Mouse (Mus musculus) liver, postnatal 0 days (tissue): ENCODE results near the gene Tns1. TPM values are rescaled to one million over a fixed set of nuclear protein-coding genes. Genes with fewer than 3 reads are reported as not detected.

Source experiments
- ATAC-seq: fragments of 200-750 bp; cut with Nextera tagmentation; 2 replicates; pipeline ENCODE4 v1.8.0; 2017; ENCODE audit warnings: mild to moderate bottlenecking, moderate library complexity
- DNase-seq: peaks from one replicate; pipeline ENCODE4 v3.0.0-alpha.2; 2016
- H3K27ac ChIP-seq: fragments of 300-500 bp; sonication (generic); 2 replicates; pipeline ENCODE4 v1.5.1; 2014; ENCODE audit warnings: antibody characterized with exemption, moderate library complexity, mild to moderate bottlenecking, low read depth
- H3K27me3 ChIP-seq: fragments of 300-500 bp; sonication (generic); 2 replicates; pipeline ENCODE4 v1.6.1; 2014; ENCODE audit warnings: low read length, control low read depth, mixed read lengths; ENCODE audit not compliant: insufficient read depth
- H3K36me3 ChIP-seq: fragments of 300-500 bp; sonication (generic); replicated peaks from 2 replicates; pipeline ENCODE4 v1.6.1; 2014; ENCODE audit warnings: mild to moderate bottlenecking, control low read depth, low read length, moderate library complexity, mixed read lengths; ENCODE audit not compliant: insufficient read depth
- H3K4me1 ChIP-seq: fragments of 300-500 bp; sonication (generic); 2 replicates; pipeline ENCODE4 v1.6.1; 2014; ENCODE audit warnings: antibody characterized with exemption, mild to moderate bottlenecking, control low read depth; ENCODE audit not compliant: insufficient read depth
- H3K4me2 ChIP-seq: fragments of 300-500 bp; sonication (generic); 2 replicates; pipeline ENCODE4 v1.6.1; 2014; ENCODE audit warnings: low read depth, mild to moderate bottlenecking, low read length, moderate library complexity, mixed read lengths
- H3K4me3 ChIP-seq: fragments of 300-500 bp; sonication (generic); 2 replicates; pipeline ENCODE4 v1.5.1; 2014; ENCODE audit warnings: low read depth, low read length
- H3K9ac ChIP-seq: fragments of 300-500 bp; sonication (generic); replicated peaks from 2 replicates; pipeline ENCODE4 v1.6.1; 2014; ENCODE audit warnings: mild to moderate bottlenecking, moderate library complexity
- H3K9me3 ChIP-seq: fragments of 300-500 bp; sonication (generic); 2 replicates; pipeline ENCODE4 v1.6.1; 2016; ENCODE audit warnings: mild to moderate bottlenecking, control low read depth, low read length, mixed read lengths
- CTCF ChIP-seq: sonication (generic); IDR thresholded peaks from 2 replicates; pipeline ENCODE4 v1.5.1; 2016; ENCODE audit warnings: antibody characterized with exemption, low read depth
- EP300 ChIP-seq: IDR thresholded peaks from 2 replicates; pipeline ENCODE4 v1.6.1; 2016; ENCODE audit warnings: antibody characterized with exemption, low read depth, mild to moderate bottlenecking
- WGBS: fragments of 180-500 bp; shearing (Covaris S2); extraction: QIAGEN DNeasy Blood & Tissue Kit; methylation state at CpG from one replicate; pipeline ENCODE4 v1.1.7; 2014; ENCODE audit not compliant: insufficient replicate concordance; 5-methylcytosine and 5-hydroxymethylcytosine counted together
- polyA plus RNA-seq: library from polyadenylated mRNA; unstranded; fragments of >200 nt; fragmentation: Nextera tagmentation; extraction: Ambion mirVana; gene quantifications from 2 replicates; pipeline ENCODE4 v1.2.1, GENCODE M21; 2015

Gene Tns1
- polyA plus RNA-seq, 1 experiment from 2014 or later, result 12.1 TPM

DNA sequence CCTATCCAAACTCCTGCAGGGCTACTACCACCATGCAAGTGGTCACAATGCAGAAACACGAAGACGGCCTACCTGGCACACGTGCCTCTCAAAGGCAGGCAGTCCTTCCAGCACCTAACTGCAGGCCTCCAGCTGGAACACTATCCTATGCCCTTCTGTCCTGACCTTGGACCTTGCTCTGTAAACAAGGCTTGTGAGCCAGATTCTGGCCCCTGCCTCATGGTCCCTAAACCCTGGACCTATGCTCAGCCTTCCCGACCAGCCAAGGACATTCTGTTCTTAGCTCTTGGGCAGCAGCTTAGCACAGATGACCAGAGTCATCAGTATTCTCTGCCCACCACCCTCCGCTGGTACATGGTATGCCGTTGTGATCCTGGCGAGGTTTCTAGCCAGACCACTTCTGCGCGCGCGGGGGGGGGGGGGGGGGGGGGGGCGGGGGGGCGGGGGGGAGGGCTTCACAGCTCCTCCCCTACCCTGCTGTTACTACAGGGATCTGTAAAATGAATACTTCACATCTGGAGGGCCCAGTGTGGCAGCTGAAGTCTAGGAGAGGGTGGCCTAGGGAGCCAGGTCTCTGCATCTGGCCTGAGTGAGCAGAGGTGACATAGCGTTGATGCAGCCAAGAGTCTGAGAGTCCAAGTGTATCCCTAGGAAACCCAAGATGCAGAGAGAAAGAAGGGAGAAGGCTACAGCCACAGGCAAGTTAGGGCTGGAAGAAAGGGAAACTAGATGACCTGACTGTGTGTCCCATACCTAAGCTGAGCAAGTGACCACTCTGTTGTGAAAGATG, 109.5 kb downstream of the Tns1 start:
- no peaks in the 10 kb centered on the region for H3K36me3 ChIP-seq
- no peak overlapping the region for H3K4me3 ChIP-seq
- peak overlapping the region; percentile 94 for H3K27ac ChIP-seq
- peaks cover 4% of the 10 kb centered on the region; the same call in 1 of the 2 replicates for H3K9me3 ChIP-seq
- no peak for TF ChIP-seq CTCF
- TF ChIP-seq EP300, result peak; percentile 80
- H3K4me2 ChIP-seq, result 0 out of 2 replicates have a peak overlapping the region, but pooled peaks have one; percentile 13
- H3K4me1 ChIP-seq, result peaks cover 34% of the 10 kb centered on the region
- WGBS, result 71% methylated on average over 8 of the region's 14 CpGs
- DNase-seq (peak; percentile 67), ATAC-seq (peak; percentile 85)
- H3K27me3 ChIP-seq, result no peaks in the 10 kb centered on the region
- H3K9ac ChIP-seq, result peak overlapping the region; percentile 57; the same call in 1 of the 2 replicates

DNA sequence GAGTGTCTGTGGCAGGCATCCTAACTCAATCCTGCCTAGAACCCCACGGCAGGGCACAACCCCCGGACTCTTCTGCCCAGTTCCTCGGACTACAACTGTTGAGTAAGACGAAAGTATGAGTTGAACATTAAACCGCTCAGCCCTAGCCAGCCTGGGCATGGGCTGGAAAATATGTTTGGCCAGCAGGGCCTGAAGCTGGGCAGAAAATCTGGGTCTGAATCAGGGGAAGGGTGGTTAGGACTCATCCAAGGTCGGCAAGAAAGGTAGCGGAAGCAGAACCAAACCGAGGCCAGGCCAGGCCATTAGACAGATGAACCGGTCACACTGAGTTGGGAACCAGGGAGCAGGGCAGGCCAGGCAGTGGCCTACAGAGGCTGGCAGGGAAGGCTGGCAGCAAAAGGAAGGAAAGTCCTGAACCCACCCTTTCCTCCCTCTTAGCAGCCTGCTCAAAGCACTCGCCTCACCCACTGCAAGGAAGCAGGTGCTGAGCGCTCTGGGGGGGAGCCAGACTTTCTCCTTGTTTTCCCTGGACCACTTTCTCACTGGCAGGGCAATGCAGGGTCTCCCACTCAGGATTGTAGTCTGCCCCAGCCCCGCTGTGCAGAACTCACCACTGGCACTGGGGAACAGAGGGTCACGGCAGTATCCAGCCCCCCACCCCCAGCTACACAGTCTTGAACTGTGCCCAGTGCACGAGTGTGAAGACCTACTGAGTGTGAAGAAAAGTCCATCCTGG, 110.8 kb downstream of the Tns1 start:
- Histone ChIP-seq H3K4me3 (0 out of 2 replicates have a peak overlapping the region, but pooled peaks have one; percentile 8), H3K4me2 (peak overlapping the region; percentile 49), H3K9ac (peak overlapping the region; percentile 57), H3K27me3 (no peaks in the 10 kb centered on the region), H3K27ac (peak overlapping the region; percentile 94), H3K9me3 (peaks cover 4% of the 10 kb centered on the region; the same call in 1 of the 2 replicates), H3K36me3 (no peaks in the 10 kb centered on the region), H3K4me1 (peaks cover 47% of the 10 kb centered on the region)
- peak; percentile 79 for ATAC-seq
- TF ChIP-seq CTCF (no peak), EP300 (peak; percentile 25; the same call in 1 of the 2 replicates)
- WGBS, result 61% methylated on average over 14 of the region's 14 CpGs
- peak; percentile 51 for DNase-seq

- H3K4me2 ChIP-seq, result peak overlapping the region; percentile 49
- H3K4me1 ChIP-seq, result peaks cover 55% of the 10 kb centered on the region
- no peak for DNase-seq
- no peak for TF ChIP-seq EP300
- no peak for TF ChIP-seq CTCF
- no peak for ATAC-seq
- no peaks in the 10 kb centered on the region for H3K36me3 ChIP-seq
- 77% methylated on average over 10 of the region's 10 CpGs for WGBS
- 0 out of 2 replicates have a peak overlapping the region, but pooled peaks have one; percentile 8 for H3K4me3 ChIP-seq
- H3K27me3 ChIP-seq, result no peaks in the 10 kb centered on the region
- H3K9me3 ChIP-seq, result peaks cover 4% of the 10 kb centered on the region; the same call in 1 of the 2 replicates
- peak overlapping the region; percentile 94 for H3K27ac ChIP-seq
- H3K9ac ChIP-seq, result peak overlapping the region; percentile 57
Measured at GRCm38 (mm10) chr1:74012706-74013105, 111.5 kb downstream of the Tns1 start.

DNA sequence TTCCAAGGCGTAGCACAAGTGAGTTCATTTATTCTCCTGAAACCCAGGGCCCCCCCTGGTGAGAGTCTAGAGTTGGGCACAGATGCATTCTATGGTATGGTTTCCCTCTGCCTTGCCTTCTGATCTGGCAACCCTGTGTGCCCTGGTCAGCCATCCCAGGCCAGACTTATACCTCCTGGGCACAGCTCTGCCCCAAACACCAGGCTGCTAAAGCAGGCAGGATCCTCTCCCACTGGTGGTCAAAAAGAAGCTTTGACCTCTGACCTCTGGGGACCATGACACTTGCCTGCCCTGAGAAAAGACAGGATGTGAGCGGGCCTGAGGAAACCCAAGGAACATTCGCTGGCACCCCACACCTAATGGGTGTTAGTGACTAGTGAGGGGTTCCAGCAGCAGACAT, 114.8 kb downstream of the Tns1 start:
- 84% methylated on average over 3 of the region's 3 CpGs for WGBS
- H3K36me3 ChIP-seq, result no peaks in the 10 kb centered on the region
- peaks cover 4% of the 10 kb centered on the region; the same call in 1 of the 2 replicates for H3K9me3 ChIP-seq
- no peak overlapping the region for H3K4me2 ChIP-seq
- TF ChIP-seq EP300 (no peak), CTCF (no peak)
- peak overlapping the region; percentile 80 for H3K27ac ChIP-seq
- peaks cover 46% of the 10 kb centered on the region for H3K4me1 ChIP-seq
- no peak overlapping the region for H3K4me3 ChIP-seq
- ATAC-seq, result no peak
- DNase-seq, result no peak
- no peaks in the 10 kb centered on the region for H3K27me3 ChIP-seq
- no peak overlapping the region for H3K9ac ChIP-seq

DNA sequence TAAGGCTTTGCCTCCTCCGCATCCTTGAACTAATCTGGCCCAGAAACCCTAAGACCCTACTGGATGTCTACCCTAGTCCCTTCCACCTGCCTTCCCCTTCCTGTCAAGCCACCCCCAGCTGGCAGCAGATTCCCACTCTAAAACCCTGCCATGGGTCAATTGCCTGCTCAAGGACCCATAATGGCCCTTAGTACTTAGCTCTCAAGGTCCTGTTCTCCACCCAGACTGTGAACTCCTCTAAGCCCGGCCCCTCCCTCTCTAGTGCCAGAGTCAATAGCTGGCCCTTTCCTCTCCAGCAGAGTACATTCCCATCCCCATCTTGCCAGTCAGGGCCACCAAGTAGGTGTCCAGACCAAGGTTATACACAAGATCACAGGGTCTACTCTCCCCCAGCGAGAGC, 115.3 kb downstream of the Tns1 start:
- H3K9ac ChIP-seq, result 0 out of 2 replicates have a peak overlapping the region, but pooled peaks have one; percentile 7
- H3K4me1 ChIP-seq, result peaks cover 47% of the 10 kb centered on the region
- no peaks in the 10 kb centered on the region for H3K27me3 ChIP-seq
- DNase-seq (no peak), ATAC-seq (no peak)
- WGBS, result 76% methylated on average over 3 of the region's 3 CpGs
- peak overlapping the region; percentile 80 for H3K27ac ChIP-seq
- TF ChIP-seq CTCF, result no peak
- TF ChIP-seq EP300, result no peak
- H3K4me2 ChIP-seq, result no peak overlapping the region
- H3K4me3 ChIP-seq, result no peak overlapping the region
- H3K36me3 ChIP-seq, result no peaks in the 10 kb centered on the region
- peaks cover 4% of the 10 kb centered on the region; the same call in 1 of the 2 replicates for H3K9me3 ChIP-seq

DNA sequence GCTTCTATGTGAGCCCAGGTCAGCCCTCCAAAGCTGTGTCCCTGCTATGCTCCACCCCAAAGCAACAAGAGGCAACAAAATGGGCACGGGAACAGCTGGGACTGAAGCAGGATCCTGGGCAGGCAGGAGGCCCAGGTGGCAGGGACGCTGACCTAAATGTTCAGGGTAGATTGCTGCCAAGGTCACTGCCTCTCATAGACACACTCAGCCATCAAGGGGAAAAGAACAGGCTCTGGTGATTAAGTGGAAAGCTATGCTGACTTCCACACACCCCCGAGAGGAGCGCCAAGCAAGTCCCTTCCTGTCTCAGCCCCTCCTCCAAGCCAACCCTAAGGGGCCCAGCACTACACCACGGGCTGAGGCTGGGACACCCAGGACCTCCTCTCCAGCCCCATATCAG, 115.8 kb downstream of the Tns1 start:
- peak; percentile 37 for DNase-seq
- TF ChIP-seq EP300 (no peak), CTCF (no peak)
- Histone ChIP-seq H3K27ac (peak overlapping the region; percentile 80), H3K36me3 (no peaks in the 10 kb centered on the region), H3K4me1 (peaks cover 48% of the 10 kb centered on the region), H3K4me2 (no peak overlapping the region), H3K9me3 (peaks cover 4% of the 10 kb centered on the region; the same call in 1 of the 2 replicates), H3K9ac (0 out of 2 replicates have a peak overlapping the region, but pooled peaks have one; percentile 7), H3K4me3 (no peak overlapping the region), H3K27me3 (no peaks in the 10 kb centered on the region)
- 33% methylated on average over 5 of the region's 5 CpGs for WGBS
- 0 out of 2 replicates have a peak, but pooled peaks have one; percentile 4 for ATAC-seq
